Mouse (Mus musculus) megakaryocyte, embryonic 14.5 days (primary cell): Measurements from ENCODE around the gene Gm17455.

Source experiments
- FLI1 ChIP-seq: IDR thresholded peaks from 2 replicates; pipeline ENCODE4 v1.6.1; 2012; ENCODE audit warnings: low read length, inconsistent platforms, mixed read lengths
- GATA1 ChIP-seq: IDR thresholded peaks from 3 replicates; pipeline ENCODE4 v1.6.1; 2012; ENCODE audit warnings: mixed read lengths, low read length, inconsistent platforms, borderline replicate concordance

- TF ChIP-seq GATA1, result no peak
- no peak for TF ChIP-seq FLI1
Measured at GRCm38 (mm10) chr10:60417041-60417440, 17.5 kb downstream of the Gm17455 start.
